Mouse (Mus musculus) liver, embryonic 14.5 days (tissue): ENCODE data around the gene Igf1. TPM values are rescaled to one million over a fixed set of nuclear protein-coding genes. Genes with fewer than 3 reads are reported as not detected.

Source experiments
- ATAC-seq: fragments of 200-750 bp; cut with Nextera tagmentation; 2 replicates; pipeline ENCODE4 v1.8.0; 2017; ENCODE audit warnings: moderate number of reproducible peaks, mild to moderate bottlenecking, moderate library complexity; ENCODE audit not compliant: insufficient read depth
- DNase-seq, 3 experiments: peaks; one replicate each; pipeline ENCODE4 v3.0.0-alpha.2; 2012 to 2013; ENCODE audit warnings: low read depth in 3 of 3, low spot score in 3 of 3
- H3K27ac ChIP-seq: fragments of 300-500 bp; sonication (generic); 2 replicates; pipeline ENCODE4 v1.5.1; 2014; ENCODE audit warnings: moderate library complexity, mild to moderate bottlenecking, control low read depth, inconsistent platforms
- H3K27me3 ChIP-seq: fragments of 300-500 bp; sonication (generic); 2 replicates; pipeline ENCODE4 v1.6.1; 2014; ENCODE audit warnings: mild to moderate bottlenecking, low read length, moderate library complexity; ENCODE audit not compliant: control insufficient read depth, insufficient read depth
- H3K36me3 ChIP-seq: fragments of 300-500 bp; sonication (generic); replicated peaks from 2 replicates; pipeline ENCODE4 v1.6.1; 2014; ENCODE audit warnings: low read depth; ENCODE audit not compliant: control insufficient read depth, insufficient read depth
- H3K4me1 ChIP-seq, 2 experiments: fragments of 200-500 bp in 1 of 2; fragments of 300-500 bp in 1 of 2; sonication (generic) in 1 of 2; replicated peaks; 2 replicates each; pipeline ENCODE4 v1.6.1; 2012 to 2014; ENCODE audit warnings: antibody characterized with exemption in 1 of 2, inconsistent platforms in 1 of 2, low read length in 1 of 2; ENCODE audit not compliant: control insufficient read depth in 2 of 2, insufficient read depth in 2 of 2
- H3K4me2 ChIP-seq: fragments of 300-500 bp; sonication (generic); 2 replicates; pipeline ENCODE4 v1.6.1; 2014; ENCODE audit warnings: low read depth, mild to moderate bottlenecking, control low read depth, moderate library complexity
- H3K4me3 ChIP-seq, 2 experiments: fragments of 200-500 bp in 1 of 2; fragments of 300-500 bp in 1 of 2; sonication (generic) in 1 of 2; 2 replicates each; pipeline ENCODE4 v1.5.1; 2012 to 2014; ENCODE audit warnings: low read depth in 2 of 2, low read length in 2 of 2, mild to moderate bottlenecking in 2 of 2, control low read depth in 1 of 2, inconsistent platforms in 1 of 2, moderate library complexity in 1 of 2; ENCODE audit not compliant: insufficient read depth in 1 of 2
- H3K9ac ChIP-seq: fragments of 300-500 bp; sonication (generic); replicated peaks from 2 replicates; pipeline ENCODE4 v1.6.1; 2014; ENCODE audit warnings: mild to moderate bottlenecking, control low read depth, moderate library complexity
- H3K9me3 ChIP-seq: fragments of 300-500 bp; sonication (generic); 2 replicates; pipeline ENCODE4 v1.6.1; 2016; ENCODE audit warnings: low read length, mixed read lengths; ENCODE audit not compliant: control insufficient read depth
- CTCF ChIP-seq: IDR thresholded peaks from 2 replicates; pipeline ENCODE4 v1.5.1; 2016; ENCODE audit warnings: antibody characterized with exemption, low read depth, control low read depth
- EP300 ChIP-seq: IDR thresholded peaks from 2 replicates; pipeline ENCODE4 v1.6.1; 2016; ENCODE audit warnings: antibody characterized with exemption, low read depth
- WGBS: fragments of 180-500 bp; shearing (Covaris S2); extraction: QIAGEN DNeasy Blood & Tissue Kit; methylation state at CpG from one replicate; pipeline ENCODE4 v1.1.7; 2014; ENCODE audit not compliant: insufficient replicate concordance; 5-methylcytosine and 5-hydroxymethylcytosine counted together
- polyA plus RNA-seq, 2 experiments: library from polyadenylated mRNA; depleted of rRNA in 1 of 2; stranded (reverse) in 1 of 2; unstranded in 1 of 2; fragments of >200 nt; fragmentation: Nextera tagmentation in 1 of 2; extraction: Ambion mirVana in 1 of 2; gene quantifications; 2 replicates each; pipeline versions ENCODE4 v1.2.1 to v1.2.3; 2012 to 2014

Gene Igf1
- polyA plus RNA-seq (2012; rRNA removed) (5.2 and 7.1 TPM in 2 replicates), polyA plus RNA-seq (2014; fragmentation: Nextera tagmentation; extraction: Ambion mirVana) (10.6 and 13.6 TPM in 2 replicates)

GRCm38 (mm10) chr10:87858013-87858806, at the start of gene Igf1:
TSS of gene Igf1 (plus strand) at chr10:87858265.
- DNase-seq (no peak), ATAC-seq (no peak)
- no peak within 1 kb of the TSS for H3K9ac ChIP-seq
- no peak within 1 kb of the TSS for H3K27ac ChIP-seq
- H3K36me3 ChIP-seq = no peaks in the 10 kb centered on the region
- peaks cover 8% of the 10 kb centered on the region for H3K27me3 ChIP-seq
- no peaks in the 10 kb centered on the region for H3K4me1 ChIP-seq
- TF ChIP-seq EP300 (no peak), CTCF (no peak)
- no peaks in the 10 kb centered on the region for H3K9me3 ChIP-seq
- H3K4me2 ChIP-seq = no peak within 1 kb of the TSS
- H3K4me3 ChIP-seq = no peak within 1 kb of the TSS
- 14% methylated on average over 5 of the region's 5 CpGs for WGBS

- no peaks in the 10 kb centered on the region for H3K9me3 ChIP-seq
- H3K4me1 ChIP-seq = no peaks in the 10 kb centered on the region
- ATAC-seq (no peak), DNase-seq (no peak)
- WGBS = 46% methylated on average over 8 of the region's 8 CpGs
- no peaks in the 10 kb centered on the region for H3K36me3 ChIP-seq
- H3K9ac ChIP-seq = no peak overlapping the region
- H3K27me3 ChIP-seq = no peaks in the 10 kb centered on the region
- TF ChIP-seq CTCF = no peak
- TF ChIP-seq EP300 = no peak
- no peak overlapping the region for H3K4me2 ChIP-seq
- no peak overlapping the region for H3K27ac ChIP-seq
- no peak overlapping the region for H3K4me3 ChIP-seq
These were observed 45.6 kb upstream of the Igf1 start for GRCm38 (mm10) chr10:87812157-87813072.

GRCm38 (mm10) chr10:87813073-87813590, 44.9 kb upstream of the Igf1 start:
- H3K27ac ChIP-seq = no peak overlapping the region
- H3K9ac ChIP-seq = no peak overlapping the region
- H3K4me1 ChIP-seq = no peaks in the 10 kb centered on the region
- no peak overlapping the region for H3K4me3 ChIP-seq
- ATAC-seq = no peak
- no peaks in the 10 kb centered on the region for H3K36me3 ChIP-seq
- DNase-seq = no peak
- H3K9me3 ChIP-seq = no peaks in the 10 kb centered on the region
- TF ChIP-seq CTCF = no peak
- TF ChIP-seq EP300 = no peak
- no peaks in the 10 kb centered on the region for H3K27me3 ChIP-seq
- no peak overlapping the region for H3K4me2 ChIP-seq
- 39% methylated on average over 3 of the region's 3 CpGs for WGBS

- whole genome bisulfite sequencing = 69% methylated on average over 4 of the region's 4 CpGs
- ATAC-seq (no peak), DNase-seq (no peak)
- Histone ChIP-seq H3K36me3 (no peaks in the 10 kb centered on the region), H3K4me2 (no peak overlapping the region), H3K9ac (no peak overlapping the region), H3K27ac (no peak overlapping the region), H3K4me3 (no peak overlapping the region), H3K27me3 (no peaks in the 10 kb centered on the region), H3K9me3 (no peaks in the 10 kb centered on the region), H3K4me1 (no peaks in the 10 kb centered on the region)
- TF ChIP-seq CTCF (no peak), EP300 (no peak)
These were observed 41.2 kb upstream of the Igf1 start for GRCm38 (mm10) chr10:87816861-87817260.

- 61% methylated on average over 7 of the region's 7 CpGs for WGBS
These were observed 40.3 kb upstream of the Igf1 start for GRCm38 (mm10) chr10:87817786-87818185.

More at GRCm38 (mm10) chr10:87817786-87818185, 40.3 kb upstream of the Igf1 start:
- H3K27ac ChIP-seq = no peak overlapping the region
- no peak overlapping the region for H3K4me3 ChIP-seq
- DNase-seq (no peak), ATAC-seq (no peak)
- no peaks in the 10 kb centered on the region for H3K36me3 ChIP-seq
- H3K4me2 ChIP-seq = no peak overlapping the region
- H3K27me3 ChIP-seq = no peaks in the 10 kb centered on the region
- no peak overlapping the region for H3K9ac ChIP-seq
- H3K9me3 ChIP-seq = no peaks in the 10 kb centered on the region
- TF ChIP-seq CTCF (no peak), EP300 (no peak)
- no peaks in the 10 kb centered on the region for H3K4me1 ChIP-seq
